Mouse (Mus musculus): Measurements from ENCODE around the gene Neurog3. TPM values are rescaled to one million over a fixed set of nuclear protein-coding genes. Genes with fewer than 3 reads are reported as not detected.

Neurog3 gene
- polyA plus RNA-seq, 1 experiment from 2014 or later, result not detected

DNA sequence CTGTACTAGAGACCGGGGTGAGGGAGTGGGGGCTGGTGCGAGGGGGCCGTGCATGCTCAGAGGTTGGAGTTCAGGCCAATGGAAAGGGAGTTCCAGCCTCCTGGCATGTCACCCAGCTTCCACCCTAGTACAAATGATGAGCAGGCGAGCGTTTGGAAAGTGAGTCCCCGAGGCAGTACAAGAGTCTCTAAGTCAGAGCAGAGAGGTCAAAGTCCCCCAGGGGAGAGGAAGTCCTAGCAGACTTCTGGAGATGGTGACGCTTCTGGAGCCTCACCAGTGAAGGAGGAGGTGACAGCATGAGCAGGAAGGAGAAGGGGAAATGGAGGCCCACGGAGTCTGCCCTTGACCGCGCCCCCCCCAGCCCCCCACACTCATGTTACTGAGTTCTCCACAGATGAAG, 29.5 kb downstream of the Neurog3 start:
- no peak for ATAC-seq
- H3K4me3 ChIP-seq (ENCODE audit: low read depth, low read length), result no peak overlapping the region
- H3K27ac ChIP-seq (ENCODE audit: low read length), result no peak overlapping the region
- H3K9me3 ChIP-seq (replicated peaks; ENCODE audit: control insufficient read depth, low read length, poor library complexity, severe bottlenecking), result 0 out of 2 replicates have a peak, but pooled peaks cover 2% of the 10 kb centered on the region
- H3K27me3 ChIP-seq (ENCODE audit: control insufficient read depth, insufficient read depth, low read depth, low read length), result no peaks in the 10 kb centered on the region; the same call in 1 of the 2 replicates
- no peak overlapping the region for H3K4me2 ChIP-seq (ENCODE audit: low read length)
- WGBS, result 55% methylated on average over 10 of the region's 10 CpGs
- no peaks in the 10 kb centered on the region for H3K4me1 ChIP-seq (ENCODE audit: control insufficient read depth, insufficient read depth, low read length)
- H3K9ac ChIP-seq (ENCODE audit: low read depth, low read length), result no peak overlapping the region
- H3K36me3 ChIP-seq (ENCODE audit: control insufficient read depth, insufficient read depth, low read length), result no peaks in the 10 kb centered on the region

DNA sequence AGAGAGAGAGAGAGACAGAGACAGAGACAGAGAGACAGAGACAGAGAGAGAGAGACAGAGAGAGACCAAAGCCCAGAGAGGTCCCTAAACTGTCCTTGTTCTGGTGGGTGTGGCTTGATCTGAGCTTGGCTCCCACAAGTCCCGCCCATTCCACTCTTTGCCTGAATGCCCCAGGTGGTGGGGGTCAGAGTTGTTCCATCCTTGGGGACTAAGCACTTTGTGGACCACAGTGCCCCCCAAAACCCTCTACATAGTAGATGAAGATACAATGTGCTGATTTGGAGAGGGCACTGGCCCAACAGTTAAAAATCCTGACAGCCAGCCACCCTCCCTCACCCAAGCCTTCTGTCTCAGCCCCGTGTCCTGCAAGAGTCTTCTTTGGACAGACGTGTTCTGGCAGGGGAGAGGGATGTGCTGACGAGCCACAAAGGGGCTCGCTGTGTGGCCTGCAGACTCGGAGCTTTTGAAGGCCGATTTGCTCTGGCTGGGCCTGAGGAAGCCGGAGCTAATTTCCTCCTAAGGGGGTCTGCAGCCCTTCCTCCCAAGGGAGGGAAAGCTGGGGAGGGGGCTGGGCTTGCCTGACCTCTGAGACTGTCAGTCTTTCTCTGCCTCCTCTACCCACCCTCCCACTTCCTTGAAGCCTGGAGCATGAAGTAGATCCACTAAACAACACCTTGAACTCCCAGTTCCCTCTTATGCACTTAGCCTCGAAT, 40.1 kb downstream of the Neurog3 start:
- ATAC-seq, result no peak; the same call in 1 of the 2 replicates
- Histone ChIP-seq H3K9me3 (replicated peaks; ENCODE audit: control insufficient read depth, low read length, poor library complexity, severe bottlenecking) (0 out of 2 replicates have a peak, but pooled peaks cover 6% of the 10 kb centered on the region), H3K4me3 (ENCODE audit: low read depth, low read length) (no peak overlapping the region), H3K36me3 (ENCODE audit: control insufficient read depth, insufficient read depth, low read length) (no peaks in the 10 kb centered on the region), H3K27ac (ENCODE audit: low read length) (no peak overlapping the region), H3K9ac (ENCODE audit: low read depth, low read length) (no peak overlapping the region), H3K4me1 (ENCODE audit: control insufficient read depth, insufficient read depth, low read length) (peaks cover 11% of the 10 kb centered on the region), H3K4me2 (ENCODE audit: low read length) (no peak overlapping the region), H3K27me3 (ENCODE audit: control insufficient read depth, insufficient read depth, low read depth, low read length) (peaks cover 7% of the 10 kb centered on the region; the same call in 1 of the 2 replicates)
- WGBS, result 5% methylated on average over 9 of the region's 9 CpGs

DNA sequence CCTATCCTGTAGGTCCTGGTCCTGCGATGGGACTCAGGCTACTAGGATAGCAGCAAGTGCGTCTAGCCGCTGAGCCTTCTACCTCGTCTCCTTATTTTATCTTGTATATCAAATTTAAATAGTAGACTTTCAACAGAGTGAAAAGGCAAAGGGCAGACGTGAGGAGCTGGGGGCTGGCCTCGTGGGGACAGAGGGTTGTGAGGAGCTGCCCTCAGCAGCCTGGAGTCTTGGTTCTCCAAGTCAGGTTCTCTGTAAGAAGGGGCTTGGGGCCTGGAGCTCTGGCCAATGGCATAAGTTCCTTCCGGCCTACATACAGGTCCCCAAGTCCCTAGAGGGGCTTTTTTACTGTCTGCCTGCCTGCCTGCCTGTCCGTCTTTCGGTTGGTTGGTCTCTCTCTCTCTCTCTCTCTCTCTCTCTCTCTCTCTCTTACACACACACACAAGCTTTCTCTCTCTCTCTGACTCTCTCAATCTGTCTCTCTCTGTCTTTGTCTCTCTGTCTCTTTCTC, 41.1 kb downstream of the Neurog3 start:
- Histone ChIP-seq H3K36me3 (ENCODE audit: control insufficient read depth, insufficient read depth, low read length) (no peaks in the 10 kb centered on the region), H3K9me3 (replicated peaks; ENCODE audit: control insufficient read depth, low read length, poor library complexity, severe bottlenecking) (peaks cover 6% of the 10 kb centered on the region; the same call in 1 of the 2 replicates), H3K4me3 (ENCODE audit: low read depth, low read length) (no peak overlapping the region), H3K27ac (ENCODE audit: low read length) (no peak overlapping the region), H3K9ac (ENCODE audit: low read depth, low read length) (no peak overlapping the region), H3K4me2 (ENCODE audit: low read length) (no peak overlapping the region), H3K4me1 (ENCODE audit: control insufficient read depth, insufficient read depth, low read length) (peaks cover 11% of the 10 kb centered on the region), H3K27me3 (ENCODE audit: control insufficient read depth, insufficient read depth, low read depth, low read length) (peaks cover 7% of the 10 kb centered on the region; the same call in 1 of the 2 replicates)
- 15% methylated on average over 9 of the region's 9 CpGs for WGBS
- no peak for ATAC-seq

DNA sequence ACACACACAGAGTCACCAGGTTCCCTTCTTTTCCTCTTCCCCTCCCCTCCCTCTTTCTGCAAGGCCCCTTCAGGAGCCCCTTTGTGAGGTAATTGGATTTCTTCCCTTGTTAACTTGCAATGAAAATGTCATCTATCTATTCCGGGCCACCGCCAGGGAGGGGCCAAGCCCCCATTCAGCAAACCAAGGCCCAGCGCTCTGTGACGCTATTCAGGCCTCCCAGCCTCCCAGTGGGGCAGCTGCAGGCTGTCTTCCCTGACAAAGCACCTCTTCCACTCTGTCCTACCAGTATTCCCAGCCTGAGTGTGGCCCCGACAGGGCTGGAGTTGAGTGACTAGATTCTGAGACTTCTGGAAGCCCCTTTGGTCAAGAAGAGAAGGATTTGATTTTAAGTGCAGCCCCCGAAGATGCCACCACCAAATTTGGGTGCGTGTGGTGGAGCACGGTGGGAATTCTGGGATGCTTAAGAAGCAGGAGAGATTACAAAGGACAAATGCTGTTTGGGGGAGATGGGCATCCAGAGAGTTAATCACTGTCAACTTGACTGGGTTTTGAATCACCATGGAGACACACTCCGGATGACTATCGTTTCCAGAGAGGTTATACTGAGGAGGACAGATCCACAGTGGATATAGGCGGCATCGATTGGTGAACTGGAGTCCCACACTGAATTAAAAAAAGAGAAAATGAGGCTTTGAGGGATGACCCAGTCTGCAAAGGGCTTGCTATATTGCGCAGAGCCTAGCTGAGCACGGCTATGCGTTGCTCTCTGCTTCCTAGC, 41.8 kb downstream of the Neurog3 start:
- Histone ChIP-seq H3K27me3 (ENCODE audit: control insufficient read depth, insufficient read depth, low read depth, low read length) (peaks cover 7% of the 10 kb centered on the region; the same call in 1 of the 2 replicates), H3K27ac (ENCODE audit: low read length) (no peak overlapping the region), H3K36me3 (ENCODE audit: control insufficient read depth, insufficient read depth, low read length) (no peaks in the 10 kb centered on the region), H3K4me3 (ENCODE audit: low read depth, low read length) (no peak overlapping the region), H3K4me2 (ENCODE audit: low read length) (no peak overlapping the region), H3K9ac (ENCODE audit: low read depth, low read length) (no peak overlapping the region), H3K9me3 (replicated peaks; ENCODE audit: control insufficient read depth, low read length, poor library complexity, severe bottlenecking) (peaks cover 6% of the 10 kb centered on the region; the same call in 1 of the 2 replicates), H3K4me1 (ENCODE audit: control insufficient read depth, insufficient read depth, low read length) (peaks cover 11% of the 10 kb centered on the region)
- 0 out of 2 replicates have a peak, but pooled peaks have one; percentile 39 for ATAC-seq
- 17% methylated on average over 15 of the region's 15 CpGs for WGBS

DNA sequence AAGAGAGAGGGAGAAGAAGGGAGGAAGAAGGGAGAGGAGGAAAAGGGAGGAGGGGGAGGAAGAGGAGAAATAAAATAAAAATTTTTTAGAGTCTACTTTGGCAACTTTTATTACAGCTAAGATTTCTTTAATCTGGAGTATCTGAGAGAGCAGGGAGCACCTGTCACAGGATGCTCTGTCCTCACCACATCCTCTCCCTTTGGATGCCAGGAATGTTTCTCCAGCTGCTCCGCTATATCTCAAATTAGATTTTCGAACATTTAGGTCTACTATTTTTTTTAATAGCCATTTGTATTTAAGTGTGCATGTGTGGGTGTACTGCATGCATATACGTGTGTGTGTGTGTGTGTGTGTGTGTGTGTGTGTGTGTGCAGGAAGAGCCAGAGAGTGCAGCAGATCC, 47.1 kb downstream of the Neurog3 start:
- ATAC-seq, result no peak
- Histone ChIP-seq H3K27me3 (ENCODE audit: control insufficient read depth, insufficient read depth, low read depth, low read length) (peaks cover 10% of the 10 kb centered on the region; the same call in 1 of the 2 replicates), H3K9me3 (replicated peaks; ENCODE audit: control insufficient read depth, low read length, poor library complexity, severe bottlenecking) (peaks cover 6% of the 10 kb centered on the region; the same call in 1 of the 2 replicates), H3K36me3 (ENCODE audit: control insufficient read depth, insufficient read depth, low read length) (no peaks in the 10 kb centered on the region), H3K27ac (ENCODE audit: low read length) (no peak overlapping the region), H3K4me3 (ENCODE audit: low read depth, low read length) (no peak overlapping the region), H3K4me2 (ENCODE audit: low read length) (no peak overlapping the region), H3K9ac (ENCODE audit: low read depth, low read length) (no peak overlapping the region), H3K4me1 (ENCODE audit: control insufficient read depth, insufficient read depth, low read length) (no peaks in the 10 kb centered on the region; the same call in 1 of the 2 replicates)
- 83% methylated on average over 3 of the region's 3 CpGs for WGBS

DNA sequence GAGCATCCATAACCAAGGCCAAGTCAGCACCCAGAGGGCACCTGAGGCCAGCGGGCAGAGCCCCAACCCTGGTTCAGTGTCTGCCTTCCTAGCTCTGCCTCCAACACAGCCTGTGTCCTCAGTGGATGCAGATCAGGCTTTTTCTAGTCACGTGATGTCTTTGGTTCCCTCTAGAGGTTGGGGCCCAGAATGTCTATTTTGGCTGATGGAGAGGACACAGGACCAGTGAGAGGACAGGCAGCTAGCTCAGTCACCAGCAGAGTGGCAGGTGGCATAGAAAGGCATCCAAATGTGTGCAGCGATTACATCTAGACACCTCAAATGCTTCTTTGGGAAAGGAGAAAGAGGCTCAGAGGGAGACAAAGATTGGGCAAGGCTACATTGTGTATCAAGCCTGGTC, 48.8 kb downstream of the Neurog3 start:
- H3K36me3 ChIP-seq (ENCODE audit: control insufficient read depth, insufficient read depth, low read length), result no peaks in the 10 kb centered on the region
- H3K9me3 ChIP-seq (replicated peaks; ENCODE audit: control insufficient read depth, low read length, poor library complexity, severe bottlenecking), result no peaks in the 10 kb centered on the region; the same call in 1 of the 2 replicates
- H3K4me2 ChIP-seq (ENCODE audit: low read length), result no peak overlapping the region
- H3K27me3 ChIP-seq (ENCODE audit: control insufficient read depth, insufficient read depth, low read depth, low read length), result 0 out of 2 replicates have a peak, but pooled peaks cover 5% of the 10 kb centered on the region
- 46% methylated on average over 3 of the region's 3 CpGs for WGBS
- ATAC-seq, result no peak
- H3K4me3 ChIP-seq (ENCODE audit: low read depth, low read length), result no peak overlapping the region
- H3K27ac ChIP-seq (ENCODE audit: low read length), result no peak overlapping the region
- no peak overlapping the region for H3K9ac ChIP-seq (ENCODE audit: low read depth, low read length)
- no peaks in the 10 kb centered on the region for H3K4me1 ChIP-seq (ENCODE audit: control insufficient read depth, insufficient read depth, low read length)

DNA sequence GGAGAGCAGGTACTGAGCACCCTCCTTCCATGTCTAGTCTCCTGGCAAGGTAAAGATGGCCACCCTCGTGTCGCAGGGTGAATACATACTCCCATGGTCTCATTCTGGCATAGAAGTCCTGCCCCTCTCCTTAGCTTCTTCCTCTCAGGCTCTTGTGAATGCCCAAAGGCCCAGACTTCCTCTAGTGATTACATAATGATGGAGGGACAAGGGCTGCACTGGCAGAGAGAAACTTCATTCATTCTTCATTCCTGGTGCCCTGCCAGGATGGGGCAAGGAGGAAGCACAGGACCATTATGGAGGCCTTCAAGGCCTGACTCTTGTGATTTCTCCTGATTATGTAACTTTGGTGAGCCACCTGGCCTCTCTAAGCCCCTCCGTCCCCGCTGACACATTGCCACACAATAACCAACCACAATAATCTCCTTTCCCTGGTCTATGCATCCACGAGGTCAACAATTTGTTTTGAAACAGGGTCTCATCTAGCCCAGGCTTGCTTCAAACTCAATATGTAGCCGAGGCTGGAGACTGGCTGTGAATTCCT, 49.7 kb downstream of the Neurog3 start:
- Histone ChIP-seq H3K4me3 (ENCODE audit: low read depth, low read length) (no peak overlapping the region), H3K27me3 (ENCODE audit: control insufficient read depth, insufficient read depth, low read depth, low read length) (0 out of 2 replicates have a peak, but pooled peaks cover 5% of the 10 kb centered on the region), H3K36me3 (ENCODE audit: control insufficient read depth, insufficient read depth, low read length) (no peaks in the 10 kb centered on the region), H3K4me2 (ENCODE audit: low read length) (no peak overlapping the region), H3K4me1 (ENCODE audit: control insufficient read depth, insufficient read depth, low read length) (no peaks in the 10 kb centered on the region), H3K9ac (ENCODE audit: low read depth, low read length) (no peak overlapping the region), H3K9me3 (replicated peaks; ENCODE audit: control insufficient read depth, low read length, poor library complexity, severe bottlenecking) (no peaks in the 10 kb centered on the region; the same call in 1 of the 2 replicates), H3K27ac (ENCODE audit: low read length) (no peak overlapping the region)
- no peak for ATAC-seq
- WGBS, result 69% methylated on average over 6 of the region's 6 CpGs

DNA sequence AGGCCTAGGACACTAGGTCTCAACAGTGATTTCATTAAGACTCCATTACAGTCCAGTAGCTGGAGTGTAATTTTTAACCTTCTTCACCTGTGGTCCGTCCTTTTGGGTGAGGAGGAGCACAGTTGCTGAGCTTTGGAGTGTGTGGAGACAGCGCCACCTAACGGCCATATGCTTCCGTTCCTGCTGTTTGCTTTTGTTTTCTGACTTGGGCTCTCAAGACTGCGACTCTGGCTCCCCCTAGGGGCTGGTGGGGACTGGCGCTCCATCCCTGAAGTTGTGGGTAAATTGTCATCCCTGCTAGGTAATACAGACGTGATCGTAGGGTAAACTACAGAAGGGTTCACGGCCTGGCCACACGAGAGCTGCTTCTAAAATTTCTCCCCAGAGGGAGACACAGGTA, 50.2 kb downstream of the Neurog3 start:
- Histone ChIP-seq H3K4me2 (ENCODE audit: low read length) (no peak overlapping the region), H3K27ac (ENCODE audit: low read length) (no peak overlapping the region), H3K4me3 (ENCODE audit: low read depth, low read length) (no peak overlapping the region), H3K9me3 (replicated peaks; ENCODE audit: control insufficient read depth, low read length, poor library complexity, severe bottlenecking) (no peaks in the 10 kb centered on the region; the same call in 1 of the 2 replicates), H3K36me3 (ENCODE audit: control insufficient read depth, insufficient read depth, low read length) (no peaks in the 10 kb centered on the region), H3K27me3 (ENCODE audit: control insufficient read depth, insufficient read depth, low read depth, low read length) (0 out of 2 replicates have a peak, but pooled peaks cover 5% of the 10 kb centered on the region), H3K9ac (ENCODE audit: low read depth, low read length) (no peak overlapping the region), H3K4me1 (ENCODE audit: control insufficient read depth, insufficient read depth, low read length) (no peaks in the 10 kb centered on the region)
- 1% methylated on average over 10 of the region's 10 CpGs for WGBS
- peak; percentile 72 for ATAC-seq
